Mouse (Mus musculus): ENCODE measurements around the gene Lgals3.

Lgals3 gene

DNA sequence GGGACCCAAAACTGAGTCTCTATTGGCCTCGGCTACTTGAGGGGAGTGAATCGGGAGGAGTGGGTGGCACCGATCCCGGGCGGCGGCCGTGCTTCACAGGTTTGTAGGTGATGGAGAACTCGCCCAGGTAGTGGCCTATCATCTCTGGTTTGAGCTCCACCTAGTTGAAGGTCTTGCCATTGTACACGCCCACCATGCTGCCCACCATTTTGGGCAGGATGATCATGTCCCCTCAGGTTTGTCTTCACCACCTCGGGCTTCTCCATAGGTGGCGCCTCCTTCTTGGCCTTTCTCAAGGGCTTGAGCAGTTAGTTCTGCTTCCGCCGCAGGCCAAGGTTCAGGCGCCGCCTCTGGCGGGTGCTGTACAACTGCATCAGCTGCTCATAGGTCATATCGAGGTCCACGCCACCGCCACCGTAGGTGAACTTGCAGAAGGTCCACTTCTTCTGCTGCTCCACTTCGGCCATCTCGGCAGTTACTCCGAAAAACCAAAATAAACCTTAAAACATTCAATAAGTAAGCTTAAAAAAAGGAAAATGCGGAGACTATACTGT lies 52.2 kb downstream of the Lgals3 start:
- intact Hi-C loops (cut with DNase I) = no loop called here

DNA sequence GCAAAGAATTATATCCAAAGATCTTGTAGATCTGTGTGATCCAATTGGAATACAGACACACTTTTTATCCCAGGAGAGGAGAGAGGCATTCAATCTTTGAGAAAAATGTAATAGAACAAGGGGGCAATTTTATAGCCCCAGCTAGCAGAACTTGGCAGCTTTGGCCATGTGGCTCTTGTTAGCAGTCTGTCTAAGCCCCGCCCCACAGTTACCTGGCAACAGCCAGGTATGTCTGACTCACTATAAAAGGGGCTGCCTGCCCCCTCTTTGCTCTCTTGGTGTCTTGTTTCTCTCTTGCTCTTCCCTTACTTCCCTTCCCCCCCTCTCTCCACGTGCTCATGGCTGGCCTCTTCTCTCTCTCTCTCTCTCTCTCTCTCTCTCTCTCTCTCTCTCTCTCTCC lies 54.1 kb downstream of the Lgals3 start:
- intact Hi-C loops (cut with DNase I) = no loop called here

DNA sequence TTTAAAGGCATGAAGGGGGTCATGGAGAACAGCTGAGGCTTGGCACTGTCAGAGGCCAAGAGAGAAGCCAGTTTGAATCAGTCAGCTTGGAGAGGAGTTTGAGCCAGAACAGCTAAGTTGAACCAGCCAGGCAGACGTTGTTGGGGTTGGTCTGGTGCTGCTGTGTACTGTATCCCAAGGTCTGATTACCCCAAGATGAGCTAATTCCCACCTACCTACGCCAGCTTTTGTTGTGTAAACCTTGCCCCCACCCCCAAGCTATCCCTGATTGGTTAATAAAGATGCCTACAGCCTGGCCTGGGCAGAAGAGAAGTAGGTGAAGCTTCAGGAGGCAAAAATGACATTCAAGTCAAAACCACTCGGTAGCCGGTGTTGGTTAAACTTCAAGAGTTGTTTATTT lies 54.9 kb downstream of the Lgals3 start:
- intact Hi-C loops (cut with DNase I) = no loop called here

DNA sequence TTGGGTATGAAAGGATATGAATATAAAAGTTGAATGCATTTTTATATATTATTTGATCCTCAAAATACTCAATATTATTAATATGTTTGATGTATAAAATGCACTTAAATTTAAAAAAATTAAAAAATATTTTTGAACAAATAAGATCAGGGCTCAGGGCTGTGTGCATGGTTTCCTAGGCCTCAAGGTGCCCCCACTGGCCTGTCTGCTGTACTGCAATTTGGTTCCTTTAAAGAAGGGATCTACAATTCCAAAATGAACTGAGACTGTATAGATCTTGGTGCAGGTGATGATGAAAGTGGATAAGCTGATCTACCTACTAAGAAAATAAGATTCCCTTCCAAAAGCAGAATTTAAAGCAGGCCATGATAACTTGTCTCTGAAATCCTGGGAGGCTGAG lies 65.4 kb downstream of the Lgals3 start:
- intact Hi-C loops (cut with DNase I) = no loop called here
